Mouse (Mus musculus): Measurements from ENCODE around the gene Idh1. TPM values are rescaled to one million over a fixed set of nuclear protein-coding genes. Genes with fewer than 3 reads are reported as not detected.

Gene Idh1
- polyA plus RNA-seq, 1 experiment from 2014 or later = 56.0 TPM

GRCm38 (mm10) chr1:65190172-65190571 lies 3.9 kb upstream of the Idh1 start:
- H3K9me3 ChIP-seq (replicated peaks) = no peaks in the 10 kb centered on the region
- H3K27ac ChIP-seq = no peak overlapping the region
- ATAC-seq (replicated peaks; ENCODE audit: insufficient number of reproducible peaks, insufficient read depth, low FRiP score, low read depth) = no peak
- peaks cover 9% of the 10 kb centered on the region; the same call in 1 of the 2 replicates for H3K36me3 ChIP-seq
- H3K27me3 ChIP-seq = no peaks in the 10 kb centered on the region
- H3K4me3 ChIP-seq = no peak overlapping the region
- H3K9ac ChIP-seq = no peak overlapping the region
- H3K4me1 ChIP-seq (replicated peaks) = peaks cover 12% of the 10 kb centered on the region
- no peak overlapping the region for H3K4me2 ChIP-seq
- 78% methylated on average over 4 of the region's 4 CpGs for WGBS

- Histone ChIP-seq H3K9me3 (replicated peaks) (no peaks in the 10 kb centered on the region), H3K27ac (peak overlapping the region; percentile 89), H3K4me1 (replicated peaks) (peaks cover 12% of the 10 kb centered on the region), H3K4me2 (peak overlapping the region; percentile 73), H3K36me3 (peaks cover 9% of the 10 kb centered on the region; the same call in 1 of the 2 replicates), H3K9ac (peak overlapping the region; percentile 90), H3K27me3 (no peaks in the 10 kb centered on the region), H3K4me3 (peak overlapping the region; percentile 97)
- ATAC-seq (replicated peaks; ENCODE audit: insufficient number of reproducible peaks, insufficient read depth, low FRiP score, low read depth) = peak; percentile 17; the same call in 1 of the 2 replicates
- 0% methylated on average over 6 of the region's 6 CpGs for WGBS
Measured at GRCm38 (mm10) chr1:65187074-65187430, 752 bp upstream of the Idh1 start.

DNA sequence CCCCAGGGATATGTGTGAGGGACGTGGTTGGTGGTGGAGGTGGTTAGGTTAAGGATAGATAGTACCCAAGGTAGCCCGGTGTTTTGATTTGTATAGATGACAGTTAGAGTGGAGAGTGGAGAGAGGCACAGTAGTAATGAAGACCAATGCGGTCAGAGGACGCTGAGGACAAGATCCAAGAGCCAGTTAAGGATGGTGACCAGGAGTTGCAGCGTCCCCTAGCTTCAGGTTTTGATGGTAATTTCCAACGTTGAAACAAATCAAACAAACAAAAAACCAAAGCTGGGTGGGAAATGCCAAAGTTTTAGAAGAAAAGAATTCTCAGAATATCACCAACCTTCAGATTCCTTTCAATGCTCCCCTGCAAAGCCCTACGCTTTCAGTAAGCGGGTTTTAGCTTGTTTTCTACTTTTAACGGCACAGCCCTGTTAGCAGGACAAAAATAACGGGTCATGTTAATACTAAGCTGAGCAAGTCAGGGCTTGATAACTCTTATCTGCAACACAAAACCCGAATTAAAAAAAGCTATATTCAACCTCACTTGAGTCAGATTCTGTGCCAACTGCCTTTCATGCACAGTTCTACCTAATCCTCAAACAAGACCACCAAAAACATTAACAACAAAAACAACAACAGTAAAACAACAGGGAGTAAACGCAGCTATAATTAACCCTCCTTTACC lies 635 bp downstream of the Idh1 start:
- 22% methylated on average over 12 of the region's 12 CpGs for WGBS

GRCm38 (mm10) chr1:65185011-65185410 lies 1.3 kb downstream of the Idh1 start:
- H3K36me3 ChIP-seq = no peaks in the 10 kb centered on the region
- H3K27me3 ChIP-seq = no peaks in the 10 kb centered on the region
- peak overlapping the region; percentile 97; the same call in 1 of the 2 replicates for H3K4me3 ChIP-seq
- no peak overlapping the region for H3K9ac ChIP-seq
- 84% methylated on average over 8 of the region's 8 CpGs for WGBS
- H3K27ac ChIP-seq = no peak overlapping the region
- no peaks in the 10 kb centered on the region for H3K9me3 ChIP-seq (replicated peaks)
- ATAC-seq (replicated peaks; ENCODE audit: insufficient number of reproducible peaks, insufficient read depth, low FRiP score, low read depth) = no peak
- H3K4me2 ChIP-seq = no peak overlapping the region
- peaks cover 12% of the 10 kb centered on the region for H3K4me1 ChIP-seq (replicated peaks)

More for the DNA sequence above, 635 bp downstream of the Idh1 start:
- Histone ChIP-seq H3K9ac (peak overlapping the region; percentile 46; the same call in 1 of the 2 replicates), H3K27ac (peak overlapping the region; percentile 74), H3K4me2 (peak overlapping the region; percentile 62), H3K9me3 (replicated peaks) (no peaks in the 10 kb centered on the region), H3K4me3 (peak overlapping the region; percentile 97), H3K4me1 (replicated peaks) (peaks cover 12% of the 10 kb centered on the region), H3K36me3 (no peaks in the 10 kb centered on the region), H3K27me3 (no peaks in the 10 kb centered on the region)
- ATAC-seq (replicated peaks; ENCODE audit: insufficient number of reproducible peaks, insufficient read depth, low FRiP score, low read depth) = no peak

GRCm38 (mm10) chr1:65183994-65184393 lies 2.3 kb downstream of the Idh1 start:
- no peak overlapping the region for H3K27ac ChIP-seq
- H3K36me3 ChIP-seq = no peaks in the 10 kb centered on the region
- H3K9me3 ChIP-seq (replicated peaks) = no peaks in the 10 kb centered on the region
- H3K27me3 ChIP-seq = no peaks in the 10 kb centered on the region
- H3K4me2 ChIP-seq = no peak overlapping the region
- no peak overlapping the region for H3K4me3 ChIP-seq
- ATAC-seq (replicated peaks; ENCODE audit: insufficient number of reproducible peaks, insufficient read depth, low FRiP score, low read depth) = no peak
- 87% methylated on average over 2 of the region's 2 CpGs for WGBS
- H3K4me1 ChIP-seq (replicated peaks) = peaks cover 12% of the 10 kb centered on the region
- no peak overlapping the region for H3K9ac ChIP-seq

DNA sequence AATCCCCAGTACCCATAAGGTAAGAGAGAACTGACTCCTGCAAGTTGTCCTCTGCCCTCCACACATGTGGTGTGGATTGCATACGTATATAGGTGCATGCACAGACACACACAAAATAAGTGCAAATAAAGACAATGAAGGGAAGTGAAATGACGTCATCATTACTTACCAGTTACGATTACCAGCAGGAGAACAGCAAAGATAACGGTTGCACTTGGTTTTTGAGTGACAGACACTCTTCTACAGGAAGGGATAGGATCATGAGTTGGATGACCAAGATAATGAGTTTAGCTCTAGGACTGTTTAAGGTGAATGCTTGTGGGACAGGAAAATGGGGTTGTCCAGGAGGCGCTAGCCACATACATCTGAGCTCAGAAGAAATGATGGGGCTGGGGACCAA lies 4.8 kb downstream of the Idh1 start:
- WGBS = 66% methylated on average over 5 of the region's 5 CpGs
- peaks cover 13% of the 10 kb centered on the region for H3K4me1 ChIP-seq (replicated peaks)
- H3K36me3 ChIP-seq = no peaks in the 10 kb centered on the region
- H3K4me2 ChIP-seq = no peak overlapping the region
- H3K27me3 ChIP-seq = no peaks in the 10 kb centered on the region
- H3K27ac ChIP-seq = no peak overlapping the region
- no peak overlapping the region for H3K9ac ChIP-seq
- ATAC-seq (replicated peaks; ENCODE audit: insufficient number of reproducible peaks, insufficient read depth, low FRiP score, low read depth) = no peak
- H3K4me3 ChIP-seq = no peak overlapping the region
- H3K9me3 ChIP-seq (replicated peaks) = no peaks in the 10 kb centered on the region

DNA sequence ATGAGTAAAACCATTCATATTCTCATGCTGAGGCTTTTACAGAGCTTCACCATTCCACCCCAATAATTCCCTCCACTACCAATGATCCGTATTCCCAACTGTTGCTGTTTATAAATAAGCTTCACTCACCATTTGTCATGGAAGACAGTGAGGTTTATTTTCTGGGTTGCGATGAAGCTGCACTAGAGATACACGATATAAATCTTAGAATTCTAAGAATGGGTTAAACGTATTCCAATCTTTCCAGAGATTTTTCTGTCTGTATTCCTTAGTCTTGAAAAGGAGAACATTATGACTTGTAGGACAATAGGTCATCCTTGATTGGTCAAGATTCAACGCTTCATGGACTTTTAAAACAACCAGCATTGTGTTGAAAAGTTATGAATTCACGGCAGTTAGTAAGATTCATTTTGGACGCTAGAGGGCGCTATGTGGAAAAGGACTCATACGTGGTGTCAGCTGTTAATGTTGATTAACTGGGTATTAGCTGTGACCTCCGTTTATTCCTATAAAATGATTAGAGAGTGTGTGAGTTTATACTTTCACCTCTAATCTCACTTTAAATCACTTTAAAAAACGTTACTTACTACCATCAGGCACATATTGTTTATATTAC lies 6.6 kb downstream of the Idh1 start:
- no peak for ATAC-seq (replicated peaks; ENCODE audit: insufficient number of reproducible peaks, insufficient read depth, low FRiP score, low read depth)
- Histone ChIP-seq H3K9ac (peak overlapping the region; percentile 54), H3K4me2 (peak overlapping the region; percentile 81), H3K9me3 (replicated peaks) (no peaks in the 10 kb centered on the region), H3K4me3 (peak overlapping the region; percentile 88), H3K4me1 (replicated peaks) (peaks cover 12% of the 10 kb centered on the region), H3K27ac (peak overlapping the region; percentile 98), H3K36me3 (no peaks in the 10 kb centered on the region), H3K27me3 (no peaks in the 10 kb centered on the region)
- WGBS = 3% methylated on average over 11 of the region's 11 CpGs

DNA sequence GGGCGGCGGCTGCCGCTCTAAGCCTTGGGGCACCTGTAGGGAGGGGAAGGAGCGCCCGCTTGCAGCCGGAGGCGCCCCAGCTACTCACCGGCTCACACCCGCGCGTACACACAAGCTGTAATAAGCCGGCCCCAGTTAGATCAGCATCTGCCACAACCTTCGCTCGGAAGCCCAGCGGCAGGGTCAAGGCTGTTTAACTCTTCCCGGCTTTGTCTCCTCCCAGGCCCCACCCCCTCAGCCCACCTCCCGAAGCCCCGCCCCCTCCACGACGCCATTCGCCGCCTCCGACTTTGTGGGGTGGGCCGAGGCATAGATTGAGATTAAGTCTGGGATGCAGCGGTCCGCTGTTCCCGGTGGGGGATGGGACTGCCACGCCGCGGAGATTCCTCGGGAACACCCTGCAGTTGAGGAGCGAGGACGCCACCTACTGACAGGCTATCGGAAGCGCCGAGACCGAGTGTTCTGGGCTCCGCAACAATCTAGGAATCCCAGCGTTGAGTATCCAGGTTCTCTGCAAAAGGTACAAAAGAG lies 7.3 kb downstream of the Idh1 start:
- H3K27ac ChIP-seq = peak overlapping the region; percentile 98
- WGBS = under 1% methylated on average over 39 of the region's 39 CpGs
- peak overlapping the region; percentile 75 for H3K9ac ChIP-seq
- H3K4me2 ChIP-seq = peak overlapping the region; percentile 81
- no peaks in the 10 kb centered on the region for H3K27me3 ChIP-seq
- peaks cover 12% of the 10 kb centered on the region for H3K4me1 ChIP-seq (replicated peaks)
- H3K4me3 ChIP-seq = peak overlapping the region; percentile 88
- H3K9me3 ChIP-seq (replicated peaks) = no peaks in the 10 kb centered on the region
- peak; percentile 93 for ATAC-seq (replicated peaks; ENCODE audit: insufficient number of reproducible peaks, insufficient read depth, low FRiP score, low read depth)
- 0 out of 2 replicates have a peak, but pooled peaks cover 2% of the 10 kb centered on the region for H3K36me3 ChIP-seq

DNA sequence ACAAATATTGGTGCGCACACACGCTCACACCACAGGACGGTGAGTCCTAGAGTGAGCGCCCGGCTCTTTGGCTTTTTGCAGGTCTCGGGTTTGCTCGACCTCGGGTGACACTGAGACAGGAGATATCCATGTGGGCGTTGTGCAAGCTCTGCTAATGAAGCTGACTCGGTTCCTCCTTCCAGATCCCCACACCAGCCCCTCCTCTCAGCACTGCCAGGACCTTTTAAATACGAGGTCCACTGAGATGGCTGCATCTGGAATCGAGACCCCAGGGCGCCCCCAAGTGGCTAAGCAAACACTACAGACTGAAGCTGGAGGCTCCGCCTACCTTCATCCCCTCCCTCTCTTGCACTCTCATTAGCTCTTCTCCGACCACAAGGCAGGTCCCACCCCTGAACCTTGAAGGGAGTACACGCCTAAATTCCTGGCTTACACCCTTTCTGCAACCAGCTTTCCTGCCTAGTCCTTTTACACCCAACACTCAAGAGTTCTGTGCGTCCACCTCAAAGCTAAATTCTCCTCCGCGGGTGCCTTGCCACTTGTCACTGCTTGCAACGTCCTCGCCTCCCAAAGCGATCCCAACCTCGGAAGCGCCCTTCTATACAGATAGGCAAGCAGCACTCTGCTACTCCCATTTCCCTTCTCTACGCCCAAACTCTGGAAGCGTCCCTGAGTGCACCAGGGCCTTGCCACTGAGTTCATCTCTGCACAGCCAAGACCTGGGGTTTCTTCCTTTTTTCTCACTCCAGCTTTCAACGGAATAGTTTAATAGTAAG lies 8.0 kb downstream of the Idh1 start:
- H3K9me3 ChIP-seq (replicated peaks) = no peaks in the 10 kb centered on the region
- H3K9ac ChIP-seq = peak overlapping the region; percentile 75
- 4% methylated on average over 27 of the region's 27 CpGs for WGBS
- peak overlapping the region; percentile 81 for H3K4me2 ChIP-seq
- no peaks in the 10 kb centered on the region for H3K27me3 ChIP-seq
- ATAC-seq (replicated peaks; ENCODE audit: insufficient number of reproducible peaks, insufficient read depth, low FRiP score, low read depth) = peak; percentile 89
- H3K27ac ChIP-seq = peak overlapping the region; percentile 98
- H3K36me3 ChIP-seq = peaks cover 4% of the 10 kb centered on the region; the same call in 1 of the 2 replicates
- peaks cover 12% of the 10 kb centered on the region for H3K4me1 ChIP-seq (replicated peaks)
- peak overlapping the region; percentile 88 for H3K4me3 ChIP-seq

GRCm38 (mm10) chr1:65177452-65177851 lies 8.8 kb downstream of the Idh1 start:
- Histone ChIP-seq H3K27me3 (no peaks in the 10 kb centered on the region), H3K9ac (peak overlapping the region; percentile 39; the same call in 1 of the 2 replicates), H3K36me3 (peaks cover 10% of the 10 kb centered on the region), H3K4me3 (peak overlapping the region; percentile 88), H3K4me1 (replicated peaks) (peaks cover 12% of the 10 kb centered on the region), H3K4me2 (peak overlapping the region; percentile 81), H3K9me3 (replicated peaks) (no peaks in the 10 kb centered on the region), H3K27ac (peak overlapping the region; percentile 98; the same call in 1 of the 2 replicates)
- WGBS = 47% methylated on average over 3 of the region's 3 CpGs
- no peak for ATAC-seq (replicated peaks; ENCODE audit: insufficient number of reproducible peaks, insufficient read depth, low FRiP score, low read depth)

DNA sequence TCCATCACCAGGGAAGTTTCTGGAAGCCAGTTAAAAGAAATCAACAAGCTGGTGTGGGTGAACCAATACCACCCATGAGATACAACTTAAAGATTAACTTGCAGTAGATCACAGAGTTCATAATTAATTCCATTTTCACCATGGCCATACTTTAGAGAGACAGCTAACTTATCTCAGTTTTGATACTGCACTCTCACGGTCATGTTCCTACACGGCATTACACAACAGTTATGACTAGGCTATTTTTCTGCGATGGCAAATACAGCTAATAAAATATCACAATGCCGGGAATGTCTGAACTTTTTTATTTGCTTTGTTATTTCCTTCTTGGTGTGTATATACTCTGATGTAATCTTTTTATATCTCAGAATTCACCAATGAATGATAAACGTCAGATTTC lies 9.4 kb downstream of the Idh1 start:
- Histone ChIP-seq H3K27ac (no peak overlapping the region), H3K9ac (no peak overlapping the region), H3K4me1 (replicated peaks) (peaks cover 12% of the 10 kb centered on the region), H3K9me3 (replicated peaks) (no peaks in the 10 kb centered on the region), H3K4me3 (no peak overlapping the region), H3K36me3 (peaks cover 11% of the 10 kb centered on the region), H3K4me2 (no peak overlapping the region), H3K27me3 (no peaks in the 10 kb centered on the region)
- ATAC-seq (replicated peaks; ENCODE audit: insufficient number of reproducible peaks, insufficient read depth, low FRiP score, low read depth) = no peak
- 65% methylated on average over 5 of the region's 5 CpGs for WGBS

All from heart, embryonic 15.5 days (tissue).